In genomic region chr11:11499944-11500343, GRCm38 (mm10) we compare ENCODE assay signal across 9 mouse cellular contexts. TPM values are rescaled to one million over a fixed set of nuclear protein-coding genes. Genes with fewer than 3 reads are reported as not detected.
DNase-seq lines count a peak whose midpoint lies in the region; ATAC-seq and TF ChIP-seq lines count a peak whose summit lies in the region.
"Had no signal": no experiment of that assay in that cellular context is flagged by ENCODE, and none has a peak within 500 bp of the region (broad histone marks: within the 10 kb centered on the region; RNA-seq: fewer than 3 reads in every experiment).

No protein-coding gene starts in this region.

- no peak overlapping the region for H3K4me3 ChIP-seq in intestine, postnatal 0 days (ENCODE audit: low read depth, low read length)
- H3K4me3 ChIP-seq in intestine, embryonic 16.5 days (ENCODE audit: low read length) = no peak overlapping the region
- H3K4me3 ChIP-seq: embryonic facial prominence, embryonic 15.5 days had no signal

- no peaks in the 10 kb centered on the region for H3K9me3 ChIP-seq in intestine, postnatal 0 days (ENCODE audit: control insufficient read depth)
- no peaks in the 10 kb centered on the region for H3K9me3 ChIP-seq in intestine, embryonic 16.5 days (ENCODE audit: control insufficient read depth, low read length)
- H3K9me3 ChIP-seq: embryonic facial prominence, embryonic 15.5 days had no signal

- ATAC-seq in intestine, postnatal 0 days = no peak
- no peak for ATAC-seq in intestine, embryonic 16.5 days
- ATAC-seq in erythroid progenitor cell, adult 5-6 weeks (replicated peaks; ENCODE audit: low FRiP score, poor library complexity, severe bottlenecking) = peak; percentile 64; the same call in 1 of the 2 replicates

- H3K27me3 ChIP-seq in intestine, postnatal 0 days (replicated peaks; ENCODE audit: control insufficient read depth, insufficient read depth, low read length) = no peaks in the 10 kb centered on the region
- no peaks in the 10 kb centered on the region for H3K27me3 ChIP-seq in intestine, embryonic 16.5 days (replicated peaks; ENCODE audit: control insufficient read depth, insufficient read depth, low read length)
- H3K27me3 ChIP-seq in splenic B cell, adult 2 months (ENCODE audit: control insufficient read depth, insufficient read depth, low read length, poor library complexity, severe bottlenecking) = no peaks in the 10 kb centered on the region
- H3K27me3 ChIP-seq: embryonic facial prominence, embryonic 15.5 days had no signal

- no peak overlapping the region for H3K9ac ChIP-seq in intestine, postnatal 0 days (ENCODE audit: low read depth, low read length)
- H3K9ac ChIP-seq in intestine, embryonic 16.5 days (ENCODE audit: low read depth, low read length) = no peak overlapping the region
- H3K9ac ChIP-seq: embryonic facial prominence, embryonic 15.5 days had no signal

- no peak overlapping the region for H3K27ac ChIP-seq in intestine, postnatal 0 days (ENCODE audit: low read depth, low read length)
- no peak overlapping the region for H3K27ac ChIP-seq in intestine, embryonic 16.5 days (ENCODE audit: low read length)
- H3K27ac ChIP-seq: embryonic facial prominence, embryonic 15.5 days had no signal

- DNase-seq in B cell, adult 2 months = peak; percentile 82
- peak; percentile 58 for DNase-seq in MEL-GATA-1-ER (ENCODE audit: extremely low read depth, low read depth)
- peak; percentile 9 to 35 for DNase-seq in left cerebral cortex, postnatal 25 days (ENCODE audit: low spot score in 2 of 2)
- peak; percentile 82 for DNase-seq in splenic B cell, adult 2 months (ENCODE audit: low read depth, low spot score)
- no peak for DNase-seq in cerebellum, adult 11-12 months

- intact Hi-C loops in left cerebral cortex, postnatal 25 days (cut with DNase I) = loop anchor here (1.0 kb wide), 2 partner anchors 242 to 288 kb away; no protein-coding TSS in a partner anchor

- WGBS in intestine, postnatal 0 days = 24% methylated on average over 10 of the region's 10 CpGs
- 18% methylated on average over 10 of the region's 10 CpGs for WGBS in intestine, embryonic 16.5 days

- TF ChIP-seq CTCF in intestine, postnatal 0 days (IDR thresholded peaks at IDR 0.05; ENCODE audit: low read depth) = peak; percentile 64

- H3K36me3 ChIP-seq in intestine, postnatal 0 days (ENCODE audit: control insufficient read depth, insufficient read depth) = no peaks in the 10 kb centered on the region
- H3K36me3 ChIP-seq in intestine, embryonic 16.5 days (ENCODE audit: control insufficient read depth, insufficient read depth, low read length) = no peaks in the 10 kb centered on the region
- H3K36me3 ChIP-seq in splenic B cell, adult 2 months (ENCODE audit: control insufficient read depth, insufficient read depth, low read length, poor library complexity, severe bottlenecking) = no peaks in the 10 kb centered on the region
- H3K36me3 ChIP-seq: embryonic facial prominence, embryonic 15.5 days had no signal

- no peak overlapping the region for H3K4me2 ChIP-seq in intestine, postnatal 0 days (replicated peaks; ENCODE audit: low read depth)
- H3K4me2 ChIP-seq in intestine, embryonic 16.5 days (ENCODE audit: low read depth, low read length) = no peak overlapping the region
- H3K4me2 ChIP-seq: embryonic facial prominence, embryonic 15.5 days had no signal

- H3K4me1 ChIP-seq in intestine, postnatal 0 days (replicated peaks; ENCODE audit: control insufficient read depth, insufficient read depth, low read length) = no peaks in the 10 kb centered on the region
- no peaks in the 10 kb centered on the region for H3K4me1 ChIP-seq in intestine, embryonic 16.5 days (ENCODE audit: control insufficient read depth, insufficient read depth, low read length)
- H3K4me1 ChIP-seq: embryonic facial prominence, embryonic 15.5 days had no signal

RNA-seq across cellular contexts. Expression of gene Zpbp, which starts 37.7 kb away (rescaled TPM):
- polyA plus RNA-seq in intestine, postnatal 0 days (2015; fragmentation: Nextera tagmentation; extraction: Ambion mirVana) = 0.12 and 0.29 TPM in 2 replicates
- 0.34 TPM in 2 replicates for polyA plus RNA-seq in intestine, embryonic 16.5 days (2015; fragmentation: Nextera tagmentation; extraction: Ambion mirVana)
- total RNA-seq in erythroid progenitor cell, adult 5-6 weeks (2015; ENCODE audit: low replicate concordance) = not detected in 2 replicates
- 0.13 TPM in 1 of 2 replicates, not detected in the other for total RNA-seq in erythroid progenitor cell, adult 5-6 weeks (2017; ENCODE audit: low replicate concordance)
- 1 to 10 TPM in 1 of 2 experiments, under 1 TPM in 1; 0.99 to 1.0 TPM for total RNA-seq in left cerebral cortex, postnatal 25 days (2021)

RNA-seq across cellular contexts. Expression of gene Spata48, which starts 38.0 kb away (rescaled TPM):
- 1.3 TPM in 1 of 2 replicates, not detected in the other for polyA plus RNA-seq in intestine, postnatal 0 days (2015; fragmentation: Nextera tagmentation; extraction: Ambion mirVana)
- polyA plus RNA-seq in intestine, embryonic 16.5 days (2015; fragmentation: Nextera tagmentation; extraction: Ambion mirVana) = 0.45 and 0.61 TPM in 2 replicates
- total RNA-seq in erythroid progenitor cell, adult 5-6 weeks (2015; ENCODE audit: low replicate concordance) = 1.8 TPM in 1 of 2 replicates, not detected in the other
- total RNA-seq in erythroid progenitor cell, adult 5-6 weeks (2017; ENCODE audit: low replicate concordance) = not detected in 2 replicates
- 1 to 10 TPM; 2.2 to 2.8 TPM for total RNA-seq in left cerebral cortex, postnatal 25 days (2021)
